Mouse (Mus musculus) brain, embryonic 14.5 days (tissue): ENCODE results near the gene Tmem91. TPM values are rescaled to one million over a fixed set of nuclear protein-coding genes. Genes with fewer than 3 reads are reported as not detected.

Source experiments
- DNase-seq: peaks from one replicate; pipeline ENCODE4 v3.0.0-alpha.2; 2011; ENCODE audit warnings: low read depth
- CTCF ChIP-seq: fragments of 200-500 bp; IDR thresholded peaks from 2 replicates; pipeline ENCODE4 v1.5.1; 2012; ENCODE audit warnings: inconsistent platforms, mild to moderate bottlenecking, moderate library complexity, borderline replicate concordance; ENCODE audit not compliant: insufficient read depth, insufficient read length; ENCODE audit errors: extremely low read depth
- POLR2A ChIP-seq: fragments of 200-500 bp; IDR thresholded peaks from 2 replicates; pipeline ENCODE4 v1.6.1; 2012; ENCODE audit warnings: mild to moderate bottlenecking, inconsistent platforms, borderline replicate concordance; ENCODE audit not compliant: poor library complexity, insufficient read depth, insufficient read length, severe bottlenecking; ENCODE audit errors: extremely low read depth
- polyA plus RNA-seq: library from polyadenylated mRNA; depleted of rRNA; stranded (reverse); fragments of >200 nt; gene quantifications from 2 replicates; pipeline ENCODE4 v1.2.3, GENCODE M21; 2012

The Tmem91 gene
- polyA plus RNA-seq, 1 experiment, result 14.2 TPM

- DNase-seq, result no peak
- TF ChIP-seq CTCF (no peak), POLR2A (no peak)
Measured at GRCm38 (mm10) chr7:25706578-25707170, 31.7 kb upstream of the Tmem91 start.

GRCm38 (mm10) chr7:25705801-25706251, 30.9 kb upstream of the Tmem91 start:
- TF ChIP-seq CTCF (no peak), POLR2A (no peak)
- no peak for DNase-seq

- no peak for TF ChIP-seq POLR2A
- TF ChIP-seq CTCF, result no peak
- no peak for DNase-seq
Measured at GRCm38 (mm10) chr7:25704716-25705364, 29.9 kb upstream of the Tmem91 start.

GRCm38 (mm10) chr7:25703793-25704494, 29.0 kb upstream of the Tmem91 start:
- TF ChIP-seq CTCF (no peak), POLR2A (no peak)
- no peak for DNase-seq

- TF ChIP-seq CTCF, result no peak
- no peak for TF ChIP-seq POLR2A
- DNase-seq, result no peak
Measured at GRCm38 (mm10) chr7:25702350-25702749, 27.4 kb upstream of the Tmem91 start.

- DNase-seq, result no peak
- TF ChIP-seq CTCF, result 0 out of 2 replicates have a peak, but pooled peaks have one; percentile 5
- TF ChIP-seq POLR2A, result no peak
Measured at GRCm38 (mm10) chr7:25700732-25701131, 25.8 kb upstream of the Tmem91 start.

- no peak for TF ChIP-seq CTCF
- no peak for TF ChIP-seq POLR2A
- DNase-seq, result no peak
Measured at GRCm38 (mm10) chr7:25699851-25700250, 24.9 kb upstream of the Tmem91 start.

GRCm38 (mm10) chr7:25694104-25694503, 19.1 kb upstream of the Tmem91 start:
- TF ChIP-seq POLR2A (no peak), CTCF (no peak)
- DNase-seq, result peak; percentile 42

GRCm38 (mm10) chr7:25690051-25690450, 15.1 kb upstream of the Tmem91 start:
- DNase-seq, result no peak
- TF ChIP-seq POLR2A, result no peak

GRCm38 (mm10) chr7:25689603-25690021, 14.6 kb upstream of the Tmem91 start:
- DNase-seq, result no peak
- TF ChIP-seq POLR2A, result no peak
- TF ChIP-seq CTCF, result no peak

- no peak for DNase-seq
- no peak for TF ChIP-seq POLR2A
- TF ChIP-seq CTCF, result no peak
Measured at GRCm38 (mm10) chr7:25688810-25689586, 14.0 kb upstream of the Tmem91 start.
